Mouse (Mus musculus) small intestine, adult 2 months (tissue): ENCODE data around the gene Pym1. TPM values are rescaled to one million over a fixed set of nuclear protein-coding genes. Genes with fewer than 3 reads are reported as not detected.
"Not testable (repeated sequence)": the region's sequence is repeated elsewhere in the genome, so short reads cannot be mapped to it uniquely, and the experiment has no call there.

ENCODE experiments used
- H3K27ac ChIP-seq: fragments of 200-500 bp; 2 replicates; pipeline ENCODE4 v1.5.1; 2012; ENCODE audit warnings: low read depth, low read length, control low read depth, inconsistent platforms; ENCODE audit not compliant: insufficient read depth
- H3K27me3 ChIP-seq: fragments of 200-500 bp; 2 replicates; pipeline ENCODE4 v1.6.1; 2012; ENCODE audit warnings: mild to moderate bottlenecking, moderate library complexity, low read length, inconsistent platforms; ENCODE audit not compliant: control insufficient read depth, insufficient read depth
- H3K36me3 ChIP-seq: fragments of 200-500 bp; 2 replicates; pipeline ENCODE4 v1.6.1; 2012; ENCODE audit warnings: mild to moderate bottlenecking, low read length, control low read depth, inconsistent platforms; ENCODE audit not compliant: control insufficient read depth, insufficient read depth
- H3K4me1 ChIP-seq: fragments of 200-500 bp; 2 replicates; pipeline ENCODE4 v1.6.1; 2012; ENCODE audit warnings: low read length, inconsistent platforms, mixed read lengths; ENCODE audit not compliant: control insufficient read depth, insufficient read depth, insufficient read length
- H3K4me3 ChIP-seq: fragments of 200-500 bp; 2 replicates; pipeline ENCODE4 v1.5.1; 2012; ENCODE audit warnings: low read depth, mild to moderate bottlenecking, control low read depth, inconsistent platforms, low read length, moderate library complexity
- CTCF ChIP-seq: fragments of 200-500 bp; IDR thresholded peaks from 2 replicates; pipeline ENCODE4 v1.5.1; 2012; ENCODE audit warnings: low read depth, mild to moderate bottlenecking, control low read depth, inconsistent platforms, low read length, moderate library complexity, mixed read lengths; ENCODE audit not compliant: insufficient replicate concordance, insufficient read length; ENCODE audit errors: extremely low read depth
- POLR2A ChIP-seq: fragments of 200-500 bp; IDR thresholded peaks from 2 replicates; pipeline ENCODE4 v1.6.1; 2012; ENCODE audit warnings: low read depth, mild to moderate bottlenecking, control low read depth, inconsistent platforms, low read length, moderate library complexity
- WGBS: fragments of 180-500 bp; shearing (Covaris S2); methylation state at CpG from one replicate; pipeline ENCODE4 v1.1.7; 2018; 5-methylcytosine and 5-hydroxymethylcytosine counted together
- polyA plus RNA-seq: library from polyadenylated mRNA; depleted of rRNA; stranded (reverse); fragments of >200 nt; gene quantifications from 2 replicates; pipeline ENCODE4 v1.2.3, GENCODE M21; 2012

Gene Pym1
- polyA plus RNA-seq, 1 experiment = 17.0 TPM

GRCm38 (mm10) chr10:128704491-128705316 is 43.0 kb upstream of the Pym1 start, which contains the start of gene Cdk2:
Gene Cdk2 (minus strand): TSS chr10:128705031.
- TF ChIP-seq CTCF (no peak), POLR2A (peak; percentile 93)
- Histone ChIP-seq H3K4me3 (peak within 1 kb of the TSS; percentile 99), H3K36me3 (0 out of 2 replicates have a peak, but pooled peaks cover 1% of the 10 kb centered on the region), H3K27me3 (no peaks in the 10 kb centered on the region), H3K4me1 (peaks cover 3% of the 10 kb centered on the region; the same call in 1 of the 2 replicates), H3K27ac (peak within 1 kb of the TSS; percentile 82)
- under 1% methylated on average over 60 of the region's 62 CpGs for WGBS

GRCm38 (mm10) chr10:128705317-128705693 is 42.4 kb upstream of the Pym1 start:
- Histone ChIP-seq H3K36me3 (no peaks in the 10 kb centered on the region), H3K4me1 (peaks cover 3% of the 10 kb centered on the region; the same call in 1 of the 2 replicates), H3K27ac (peak overlapping the region; percentile 23), H3K27me3 (no peaks in the 10 kb centered on the region), H3K4me3 (peak overlapping the region; percentile 49)
- 8% methylated on average over 11 of the region's 11 CpGs for WGBS
- no peak; the same call in 1 of the 2 replicates for TF ChIP-seq POLR2A
- TF ChIP-seq CTCF = no peak

GRCm38 (mm10) chr10:128711318-128711717 is 36.4 kb upstream of the Pym1 start:
- H3K27me3 ChIP-seq, H3K36me3 ChIP-seq, H3K27ac ChIP-seq, H3K4me3 ChIP-seq: not testable (repeated sequence)
- H3K4me1 ChIP-seq = peaks cover 10% of the 10 kb centered on the region; the same call in 1 of the 2 replicates
- 92% methylated on average over 7 of the region's 7 CpGs for WGBS

GRCm38 (mm10) chr10:128715559-128716537 is 31.8 kb upstream of the Pym1 start:
- H3K27ac ChIP-seq = no peak overlapping the region
- TF ChIP-seq CTCF (no peak), POLR2A (no peak)
- H3K4me1 ChIP-seq = peaks cover 11% of the 10 kb centered on the region; the same call in 1 of the 2 replicates

GRCm38 (mm10) chr10:128725466-128725865 is 22.2 kb upstream of the Pym1 start:
- not testable (repeated sequence) for H3K27me3 ChIP-seq, H3K4me3 ChIP-seq, H3K27ac ChIP-seq, H3K4me1 ChIP-seq
- 86% methylated on average over 4 of the region's 4 CpGs for WGBS
- peaks cover 75% of the 10 kb centered on the region for H3K36me3 ChIP-seq

More at GRCm38 (mm10) chr10:128715559-128716537, 31.8 kb upstream of the Pym1 start:
- no peaks in the 10 kb centered on the region for H3K27me3 ChIP-seq
- WGBS = 70% methylated on average over 19 of the region's 19 CpGs
- peaks cover 23% of the 10 kb centered on the region for H3K36me3 ChIP-seq
- H3K4me3 ChIP-seq = no peak overlapping the region

GRCm38 (mm10) chr10:128728059-128728458 is 19.6 kb upstream of the Pym1 start:
- no peak overlapping the region for H3K4me3 ChIP-seq
- H3K36me3 ChIP-seq = peaks cover 61% of the 10 kb centered on the region
- no peak overlapping the region for H3K27ac ChIP-seq
- no peaks in the 10 kb centered on the region for H3K4me1 ChIP-seq
- TF ChIP-seq POLR2A (no peak), CTCF (no peak)
- 88% methylated on average over 5 of the region's 5 CpGs for WGBS
- H3K27me3 ChIP-seq = no peaks in the 10 kb centered on the region

- no peaks in the 10 kb centered on the region for H3K4me1 ChIP-seq
- 22% methylated on average over 10 of the region's 10 CpGs for WGBS
- no peaks in the 10 kb centered on the region for H3K27me3 ChIP-seq
- H3K27ac ChIP-seq = no peak overlapping the region
- TF ChIP-seq CTCF = peak; percentile 75; the same call in 1 of the 2 replicates
- no peak for TF ChIP-seq POLR2A
- peaks cover 68% of the 10 kb centered on the region for H3K36me3 ChIP-seq
- no peak overlapping the region for H3K4me3 ChIP-seq
Measured at GRCm38 (mm10) chr10:128731002-128731433, 16.7 kb upstream of the Pym1 start.
